Comparison of ENCODE assay signal across 8 mouse cellular contexts in genomic region chr17:88065031-88065800, GRCm38 (mm10). TPM values are rescaled to one million over a fixed set of nuclear protein-coding genes. Genes with fewer than 3 reads are reported as not detected.
A peak's percentile ranks its signal among the peaks of the same experiment; 100 is the strongest.
DNase-seq lines count a peak whose midpoint lies in the region; ATAC-seq and TF ChIP-seq lines count a peak whose summit lies in the region.

Gene Fbxo11, minus strand, starts transcription at chr17:88065291.

- peak within 1 kb of the TSS; percentile 74 for H3K4me3 ChIP-seq in embryonic fibroblast, embryonic 13.5 days (ENCODE audit: insufficient read depth, low read length)
- H3K4me3 ChIP-seq in heart, embryonic 11.5 days (ENCODE audit: low read depth, low read length), result peak within 1 kb of the TSS; percentile 99
- peak within 1 kb of the TSS; percentile 98 for H3K4me3 ChIP-seq in kidney, embryonic 14.5 days (ENCODE audit: low read length)
- peak within 1 kb of the TSS; percentile 94 for H3K4me3 ChIP-seq in liver, embryonic 12.5 days
- peak within 1 kb of the TSS; percentile 97 for H3K4me3 ChIP-seq in stomach, embryonic 14.5 days (ENCODE audit: low read depth, low read length)

- no peak for TF ChIP-seq POLR2A in embryonic fibroblast, embryonic 13.5 days (IDR thresholded peaks at IDR 0.05; ENCODE audit: low read depth, low read length)

- peak within 1 kb of the TSS; percentile 77 for H3K4me2 ChIP-seq in heart, embryonic 11.5 days
- peak within 1 kb of the TSS; percentile 75 for H3K4me2 ChIP-seq in kidney, embryonic 14.5 days (replicated peaks; ENCODE audit: low read depth, low read length)
- H3K4me2 ChIP-seq in liver, embryonic 12.5 days, result peak within 1 kb of the TSS; percentile 86
- H3K4me2 ChIP-seq in stomach, embryonic 14.5 days (replicated peaks; ENCODE audit: low read depth, low read length), result peak within 1 kb of the TSS; percentile 72

- TF ChIP-seq CTCF in embryonic fibroblast, embryonic 13.5 days (IDR thresholded peaks at IDR 0.05; ENCODE audit: borderline replicate concordance, insufficient read depth, low read length), result no peak

- peak; percentile 17 for ATAC-seq in heart, embryonic 11.5 days (replicated peaks; ENCODE audit: insufficient number of reproducible peaks, low FRiP score, low TSS enrichment)
- ATAC-seq in kidney, embryonic 14.5 days (ENCODE audit: low FRiP score, low TSS enrichment), result peak; percentile 5
- peak; percentile 7 for ATAC-seq in liver, embryonic 12.5 days
- ATAC-seq in stomach, embryonic 14.5 days (ENCODE audit: insufficient number of reproducible peaks, insufficient read depth, low FRiP score, low read depth), result peak; percentile 3

- no peaks in the 10 kb centered on the region for H3K9me3 ChIP-seq in heart, embryonic 11.5 days (replicated peaks; ENCODE audit: control insufficient read depth, low read length)
- H3K9me3 ChIP-seq in kidney, embryonic 14.5 days (ENCODE audit: control insufficient read depth, low read length), result no peaks in the 10 kb centered on the region
- H3K9me3 ChIP-seq in liver, embryonic 12.5 days (replicated peaks), result 0 out of 2 replicates have a peak, but pooled peaks cover 1% of the 10 kb centered on the region
- H3K9me3 ChIP-seq in stomach, embryonic 14.5 days (ENCODE audit: control insufficient read depth, low read depth, low read length), result no peaks in the 10 kb centered on the region

- H3K27me3 ChIP-seq in heart, embryonic 11.5 days (ENCODE audit: control insufficient read depth, insufficient read depth, low read length), result no peaks in the 10 kb centered on the region
- no peaks in the 10 kb centered on the region for H3K27me3 ChIP-seq in kidney, embryonic 14.5 days (ENCODE audit: control insufficient read depth, insufficient read depth, low read length)
- no peaks in the 10 kb centered on the region for H3K27me3 ChIP-seq in liver, embryonic 12.5 days (replicated peaks)
- H3K27me3 ChIP-seq in stomach, embryonic 14.5 days (ENCODE audit: control insufficient read depth, insufficient read depth, low read length), result no peaks in the 10 kb centered on the region

- H3K36me3 ChIP-seq in heart, embryonic 11.5 days (ENCODE audit: control insufficient read depth, insufficient read depth, low read length), result no peaks in the 10 kb centered on the region
- no peaks in the 10 kb centered on the region for H3K36me3 ChIP-seq in kidney, embryonic 14.5 days (ENCODE audit: control insufficient read depth, insufficient read depth, low read length)
- no peaks in the 10 kb centered on the region for H3K36me3 ChIP-seq in liver, embryonic 12.5 days
- H3K36me3 ChIP-seq in stomach, embryonic 14.5 days (ENCODE audit: control insufficient read depth, insufficient read depth, low read length), result no peaks in the 10 kb centered on the region

- peak within 1 kb of the TSS; percentile 99 for H3K27ac ChIP-seq in embryonic fibroblast, embryonic 13.5 days (ENCODE audit: insufficient read depth, low read length)
- peak within 1 kb of the TSS; percentile 99 for H3K27ac ChIP-seq in heart, embryonic 11.5 days (ENCODE audit: low read depth, low read length)
- H3K27ac ChIP-seq in kidney, embryonic 14.5 days (ENCODE audit: low read depth, low read length), result peak within 1 kb of the TSS; percentile 100
- peak within 1 kb of the TSS; percentile 99 for H3K27ac ChIP-seq in liver, embryonic 12.5 days
- H3K27ac ChIP-seq in stomach, embryonic 14.5 days (ENCODE audit: low read length), result peak within 1 kb of the TSS; percentile 100

- peak; percentile 58 for DNase-seq in A20 (ENCODE audit: low read depth, low spot score)
- DNase-seq in adrenal gland, postnatal 4 days (ENCODE audit: low spot score in 2 of 2), result peak; percentile 20 to 32
- DNase-seq in natural killer cell, adult 2 months (ENCODE audit: low spot score in 2 of 2), result peak; percentile 28 to 31

- peak within 1 kb of the TSS; percentile 99 for H3K9ac ChIP-seq in heart, embryonic 11.5 days (ENCODE audit: low read depth, low read length)
- H3K9ac ChIP-seq in kidney, embryonic 14.5 days (ENCODE audit: low read depth, low read length), result peak within 1 kb of the TSS; percentile 100
- peak within 1 kb of the TSS; percentile 100 for H3K9ac ChIP-seq in liver, embryonic 12.5 days
- H3K9ac ChIP-seq in stomach, embryonic 14.5 days (replicated peaks; ENCODE audit: low read depth, low read length), result peak within 1 kb of the TSS; percentile 100

- WGBS in heart, embryonic 11.5 days (ENCODE audit: insufficient replicate concordance), result under 1% methylated on average over 62 of the region's 112 CpGs
- WGBS in kidney, embryonic 14.5 days, result 1% methylated on average over 44 of the region's 112 CpGs
- 3% methylated on average over 68 of the region's 112 CpGs for WGBS in liver, embryonic 12.5 days (ENCODE audit: insufficient replicate concordance)
- under 1% methylated on average over 88 of the region's 112 CpGs for WGBS in stomach, embryonic 14.5 days

- H3K4me1 ChIP-seq in embryonic fibroblast, embryonic 13.5 days (ENCODE audit: control insufficient read depth, insufficient read depth, low read length), result peaks cover 3% of the 10 kb centered on the region; the same call in 1 of the 2 replicates
- peaks cover 6% of the 10 kb centered on the region for H3K4me1 ChIP-seq in heart, embryonic 11.5 days (ENCODE audit: control insufficient read depth, insufficient read depth, low read length)
- peaks cover 8% of the 10 kb centered on the region; the same call in 1 of the 2 replicates for H3K4me1 ChIP-seq in kidney, embryonic 14.5 days (ENCODE audit: control insufficient read depth, insufficient read depth, low read length)
- peaks cover 31% of the 10 kb centered on the region for H3K4me1 ChIP-seq in liver, embryonic 12.5 days
- peaks cover 8% of the 10 kb centered on the region; the same call in 1 of the 2 replicates for H3K4me1 ChIP-seq in stomach, embryonic 14.5 days (ENCODE audit: control insufficient read depth, insufficient read depth, low read length)

RNA-seq across cellular contexts. Expression of gene Fbxo11, which starts in this region (rescaled TPM):
- total RNA-seq in adrenal gland, postnatal 4 days (2021), result 10 to 100 TPM; 74.0 to 76.3 TPM
- polyA plus RNA-seq in embryonic fibroblast, embryonic 13.5 days (2011; ENCODE audit: insufficient read length, low read depth, missing spikeins), result 95.7 and 110 TPM in 2 replicates
- 17.3 and 17.7 TPM in 2 replicates for polyA plus RNA-seq in heart, embryonic 11.5 days (2014; fragmentation: Nextera tagmentation; extraction: Ambion mirVana)
- 26.7 and 28.0 TPM in 2 replicates for polyA plus RNA-seq in kidney, embryonic 14.5 days (2014; fragmentation: Nextera tagmentation; extraction: Ambion mirVana)
- 6.2 and 7.0 TPM in 2 replicates for polyA plus RNA-seq in liver, embryonic 12.5 days (2016; fragmentation: Nextera tagmentation; extraction: Ambion mirVana)
- polyA plus RNA-seq in stomach, embryonic 14.5 days (2014; fragmentation: Nextera tagmentation; extraction: Ambion mirVana), result 24.2 and 26.0 TPM in 2 replicates

Comparison
In these comparisons a context has a peak if more than half of its experiments do, and no peak if none do; other contexts are left out.
1. Peak in every context shown above with its lines: DNase-seq, ATAC-seq, H3K4me3 ChIP-seq and H3K27ac ChIP-seq.